Mouse (Mus musculus) midbrain, postnatal 0 days (tissue): Measurements from ENCODE around the gene Prss57. TPM values are rescaled to one million over a fixed set of nuclear protein-coding genes. Genes with fewer than 3 reads are reported as not detected.

ENCODE experiments used
- ATAC-seq: fragments of 200-750 bp; cut with Nextera tagmentation; 2 replicates; pipeline ENCODE4 v1.8.0; 2017; ENCODE audit warnings: moderate number of reproducible peaks, mild to moderate bottlenecking, moderate TSS enrichment, moderate library complexity; ENCODE audit not compliant: low FRiP score
- DNase-seq: peaks from one replicate; pipeline ENCODE4 v3.0.0-alpha.2; 2015; ENCODE audit warnings: low spot score
- H3K27ac ChIP-seq: fragments of 300-500 bp; sonication (generic); 2 replicates; pipeline ENCODE4 v1.5.1; 2014; ENCODE audit warnings: low read depth, mild to moderate bottlenecking, low read length, mixed read lengths
- H3K27me3 ChIP-seq: fragments of 300-500 bp; sonication (generic); 2 replicates; pipeline ENCODE4 v1.6.1; 2014; ENCODE audit warnings: low read length, control low read depth, mixed read lengths; ENCODE audit not compliant: insufficient read depth
- H3K36me3 ChIP-seq: fragments of 300-500 bp; sonication (generic); 2 replicates; pipeline ENCODE4 v1.6.1; 2014; ENCODE audit warnings: low read length, control low read depth, mixed read lengths; ENCODE audit not compliant: insufficient read depth
- H3K4me1 ChIP-seq: fragments of 300-500 bp; sonication (generic); 2 replicates; pipeline ENCODE4 v1.6.1; 2014; ENCODE audit warnings: mild to moderate bottlenecking, control low read depth, antibody characterized with exemption, low read length, mixed read lengths; ENCODE audit not compliant: insufficient read depth
- H3K4me2 ChIP-seq: fragments of 300-500 bp; sonication (generic); 2 replicates; pipeline ENCODE4 v1.6.1; 2014; ENCODE audit warnings: low read depth, mild to moderate bottlenecking, low read length, mixed read lengths; ENCODE audit not compliant: poor library complexity, severe bottlenecking
- H3K4me3 ChIP-seq: fragments of 300-500 bp; sonication (generic); 2 replicates; pipeline ENCODE4 v1.5.1; 2014; ENCODE audit warnings: low read depth, mild to moderate bottlenecking, low read length, moderate library complexity
- H3K9ac ChIP-seq: fragments of 300-500 bp; sonication (generic); replicated peaks from 2 replicates; pipeline ENCODE4 v1.6.1; 2014; ENCODE audit warnings: mild to moderate bottlenecking, low read length, moderate library complexity, mixed read lengths; ENCODE audit not compliant: poor library complexity, severe bottlenecking
- H3K9me3 ChIP-seq: fragments of 300-500 bp; sonication (generic); 2 replicates; pipeline ENCODE4 v1.6.1; 2016; ENCODE audit warnings: low read length, control low read depth
- CTCF ChIP-seq: IDR thresholded peaks from 2 replicates; pipeline ENCODE4 v1.5.1; 2016; ENCODE audit warnings: antibody characterized with exemption, mild to moderate bottlenecking
- WGBS: fragments of 180-500 bp; shearing (Covaris S2); extraction: QIAGEN DNeasy Blood & Tissue Kit; methylation state at CpG from one replicate; pipeline ENCODE4 v1.1.7; 2014; 5-methylcytosine and 5-hydroxymethylcytosine counted together
- polyA plus RNA-seq: library from polyadenylated mRNA; unstranded; fragments of >200 nt; fragmentation: Nextera tagmentation; extraction: Ambion mirVana; gene quantifications from 2 replicates; pipeline ENCODE4 v1.2.1, GENCODE M21; 2015
- total RNA-seq: library from RNA; depleted of rRNA; stranded (reverse); fragments of >200 nt; gene quantifications from 2 replicates; pipeline ENCODE4 v1.2.3, GENCODE M21; 2014

Prss57 gene
- total and polyA plus RNA-seq, 2 experiments from 2014 or later = 0.09 TPM; not detected in 1

GRCm38 (mm10) chr10:79743161-79743560 is 47.6 kb downstream of the Prss57 start:
- peaks cover 56% of the 10 kb centered on the region for H3K36me3 ChIP-seq
- H3K4me1 ChIP-seq = no peaks in the 10 kb centered on the region
- no peak for TF ChIP-seq CTCF
- no peak for ATAC-seq
- H3K9me3 ChIP-seq = peaks cover 17% of the 10 kb centered on the region
- H3K9ac ChIP-seq = no peak overlapping the region
- no peak overlapping the region for H3K4me2 ChIP-seq
- no peak overlapping the region for H3K4me3 ChIP-seq
- no peak for DNase-seq
- no peak overlapping the region for H3K27ac ChIP-seq
- WGBS = 89% methylated on average over 11 of the region's 11 CpGs
- no peaks in the 10 kb centered on the region for H3K27me3 ChIP-seq

GRCm38 (mm10) chr10:79740863-79741262 is 49.9 kb downstream of the Prss57 start:
- WGBS = 48% methylated on average over 11 of the region's 11 CpGs
- Histone ChIP-seq H3K27ac (no peak overlapping the region), H3K4me1 (no peaks in the 10 kb centered on the region), H3K9ac (no peak overlapping the region), H3K4me2 (no peak overlapping the region), H3K36me3 (peaks cover 77% of the 10 kb centered on the region), H3K4me3 (no peak overlapping the region), H3K9me3 (peaks cover 17% of the 10 kb centered on the region), H3K27me3 (no peaks in the 10 kb centered on the region)
- no peak; the same call in 1 of the 2 replicates for TF ChIP-seq CTCF
- ATAC-seq (no peak), DNase-seq (no peak)

- Histone ChIP-seq H3K9ac (no peak overlapping the region), H3K9me3 (peaks cover 17% of the 10 kb centered on the region)
- WGBS = 96% methylated on average over 28 of the region's 28 CpGs
Measured at GRCm38 (mm10) chr10:79739234-79739633, 51.5 kb downstream of the Prss57 start.

GRCm38 (mm10) chr10:79738259-79738658 is 52.5 kb downstream of the Prss57 start:
- 85% methylated on average over 10 of the region's 10 CpGs for WGBS
- Histone ChIP-seq H3K4me1 (no peaks in the 10 kb centered on the region), H3K27me3 (no peaks in the 10 kb centered on the region), H3K27ac (no peak overlapping the region), H3K9ac (no peak overlapping the region), H3K4me3 (no peak overlapping the region), H3K36me3 (peaks cover 90% of the 10 kb centered on the region), H3K9me3 (peaks cover 17% of the 10 kb centered on the region), H3K4me2 (no peak overlapping the region)
- no peak for ATAC-seq
- no peak for DNase-seq
- TF ChIP-seq CTCF = peak; percentile 37; the same call in 1 of the 2 replicates

More at GRCm38 (mm10) chr10:79739234-79739633, 51.5 kb downstream of the Prss57 start:
- Histone ChIP-seq H3K27ac (no peak overlapping the region), H3K36me3 (peaks cover 92% of the 10 kb centered on the region), H3K4me2 (no peak overlapping the region), H3K27me3 (no peaks in the 10 kb centered on the region), H3K4me3 (no peak overlapping the region), H3K4me1 (no peaks in the 10 kb centered on the region)
- TF ChIP-seq CTCF = no peak
- ATAC-seq = no peak
- DNase-seq = no peak

- ATAC-seq (no peak), DNase-seq (no peak)
- Histone ChIP-seq H3K27me3 (no peaks in the 10 kb centered on the region), H3K4me2 (no peak overlapping the region), H3K4me1 (no peaks in the 10 kb centered on the region), H3K9me3 (peaks cover 17% of the 10 kb centered on the region), H3K9ac (no peak overlapping the region), H3K36me3 (peaks cover 84% of the 10 kb centered on the region), H3K27ac (no peak overlapping the region), H3K4me3 (no peak overlapping the region)
- TF ChIP-seq CTCF = no peak
- 92% methylated on average over 10 of the region's 14 CpGs for WGBS
Measured at GRCm38 (mm10) chr10:79736706-79737105, 54.1 kb downstream of the Prss57 start.

- 47% methylated on average over 49 of the region's 52 CpGs for WGBS
- peaks cover 17% of the 10 kb centered on the region for H3K9me3 ChIP-seq
Measured at GRCm38 (mm10) chr10:79735361-79735760, 55.4 kb downstream of the Prss57 start.

More at GRCm38 (mm10) chr10:79735361-79735760, 55.4 kb downstream of the Prss57 start:
- H3K27me3 ChIP-seq = no peaks in the 10 kb centered on the region
- ATAC-seq = no peak
- no peak overlapping the region for H3K9ac ChIP-seq
- no peak for DNase-seq
- H3K4me1 ChIP-seq = no peaks in the 10 kb centered on the region
- no peak overlapping the region for H3K27ac ChIP-seq
- peaks cover 78% of the 10 kb centered on the region for H3K36me3 ChIP-seq
- no peak for TF ChIP-seq CTCF
- no peak overlapping the region for H3K4me2 ChIP-seq
- H3K4me3 ChIP-seq = no peak overlapping the region
